Mouse (Mus musculus): ENCODE measurements around the gene Avpr2.

Gene Avpr2

GRCm38 (mm10) chrX:73914827-73915703 lies 23.2 kb downstream of the Avpr2 start:
- DNase-seq (ENCODE audit: low read depth, low spot score): peak; percentile 86

- DNase-seq (ENCODE audit: low read depth, low spot score): no peak
Observed at GRCm38 (mm10) chrX:73916945-73917344, 25.0 kb downstream of the Avpr2 start.

- DNase-seq (ENCODE audit: low read depth, low spot score): no peak
Observed at GRCm38 (mm10) chrX:73918631-73919030, 26.7 kb downstream of the Avpr2 start.

- DNase-seq (ENCODE audit: low read depth, low spot score): no peak
Observed at GRCm38 (mm10) chrX:73921285-73921822, 29.5 kb downstream of the Avpr2 start.

GRCm38 (mm10) chrX:73921823-73922549 lies 30.1 kb downstream of the Avpr2 start, which contains the start of the genes Arhgap4 and Naa10:
Gene Arhgap4, minus strand, starts transcription at chrX:73921870.
Gene Naa10, minus strand, starts transcription at chrX:73921944.
- peak; percentile 67 for DNase-seq (ENCODE audit: low read depth, low spot score)

GRCm38 (mm10) chrX:73922550-73922882 lies 30.6 kb downstream of the Avpr2 start:
- DNase-seq (ENCODE audit: low read depth, low spot score): no peak

- no peak for DNase-seq (ENCODE audit: low read depth, low spot score)
Observed at GRCm38 (mm10) chrX:73930402-73931062, 38.6 kb downstream of the Avpr2 start, which contains the start of gene Renbp. Gene Renbp, minus strand, starts transcription at chrX:73930850.

GRCm38 (mm10) chrX:73931871-73932270 lies 40.0 kb downstream of the Avpr2 start:
- no peak for DNase-seq (ENCODE audit: low read depth, low spot score)

GRCm38 (mm10) chrX:73941860-73942259 lies 50.0 kb downstream of the Avpr2 start:
- no peak for DNase-seq (ENCODE audit: low read depth, low spot score)

- DNase-seq (ENCODE audit: low read depth, low spot score): no peak
Observed at GRCm38 (mm10) chrX:73942294-73942693, 50.4 kb downstream of the Avpr2 start.

All from retina, adult 2 months (tissue).